26 mouse cellular contexts compared by ENCODE assay signal in genomic region chr10:124409633-124410032, GRCm38 (mm10).
DNase-seq lines count a peak whose midpoint lies in the region; ATAC-seq and TF ChIP-seq lines count a peak whose summit lies in the region.
"Had no signal": no experiment of that assay in that cellular context is flagged by ENCODE, and none has a peak within 500 bp of the region (broad histone marks: within the 10 kb centered on the region; RNA-seq: fewer than 3 reads in every experiment).

No protein-coding gene starts in this region.

- H3K9ac ChIP-seq in forebrain, postnatal 0 days = no peak overlapping the region
- H3K9ac ChIP-seq in forebrain, embryonic 11.5 days (ENCODE audit: low read length) = no peak overlapping the region
- H3K9ac ChIP-seq in midbrain, postnatal 0 days (replicated peaks; ENCODE audit: low read length, poor library complexity, severe bottlenecking) = no peak overlapping the region
- no peak overlapping the region for H3K9ac ChIP-seq in midbrain, embryonic 15.5 days
- no peak overlapping the region for H3K9ac ChIP-seq in lung, postnatal 0 days (replicated peaks; ENCODE audit: low read depth)
- H3K9ac ChIP-seq: embryonic facial prominence, embryonic 12.5 days; forebrain, embryonic 12.5 days; heart, embryonic 13.5 days; liver, embryonic 14.5 days had no signal

- H3K36me3 ChIP-seq in forebrain, postnatal 0 days (ENCODE audit: insufficient read depth) = no peaks in the 10 kb centered on the region
- H3K36me3 ChIP-seq in forebrain, embryonic 11.5 days (ENCODE audit: control insufficient read depth, insufficient read depth, low read length) = no peaks in the 10 kb centered on the region
- no peaks in the 10 kb centered on the region for H3K36me3 ChIP-seq in midbrain, postnatal 0 days (ENCODE audit: insufficient read depth, low read length)
- H3K36me3 ChIP-seq in midbrain, embryonic 15.5 days (replicated peaks) = no peaks in the 10 kb centered on the region
- H3K36me3 ChIP-seq in lung, postnatal 0 days (ENCODE audit: insufficient read depth, low read length) = no peaks in the 10 kb centered on the region
- H3K36me3 ChIP-seq: embryonic facial prominence, embryonic 12.5 days; forebrain, embryonic 12.5 days; heart, embryonic 13.5 days had no signal

- H3K27me3 ChIP-seq in forebrain, postnatal 0 days (ENCODE audit: insufficient read depth, low read length) = no peaks in the 10 kb centered on the region
- H3K27me3 ChIP-seq in forebrain, embryonic 11.5 days (ENCODE audit: control insufficient read depth, insufficient read depth, low read length) = no peaks in the 10 kb centered on the region
- H3K27me3 ChIP-seq in midbrain, postnatal 0 days (ENCODE audit: insufficient read depth, low read length) = no peaks in the 10 kb centered on the region
- no peaks in the 10 kb centered on the region for H3K27me3 ChIP-seq in midbrain, embryonic 15.5 days (replicated peaks)
- no peaks in the 10 kb centered on the region for H3K27me3 ChIP-seq in lung, postnatal 0 days (replicated peaks; ENCODE audit: insufficient read depth, low read length)
- H3K27me3 ChIP-seq: embryonic facial prominence, embryonic 12.5 days; forebrain, embryonic 12.5 days; heart, embryonic 13.5 days had no signal

- no peaks in the 10 kb centered on the region for H3K9me3 ChIP-seq in forebrain, postnatal 0 days (ENCODE audit: low read length)
- H3K9me3 ChIP-seq in forebrain, embryonic 11.5 days (ENCODE audit: control insufficient read depth, low read length) = no peaks in the 10 kb centered on the region
- H3K9me3 ChIP-seq in midbrain, postnatal 0 days (ENCODE audit: low read length) = no peaks in the 10 kb centered on the region
- no peaks in the 10 kb centered on the region for H3K9me3 ChIP-seq in midbrain, embryonic 15.5 days
- H3K9me3 ChIP-seq in lung, postnatal 0 days (ENCODE audit: low read length) = no peaks in the 10 kb centered on the region
- H3K9me3 ChIP-seq: embryonic facial prominence, embryonic 12.5 days; forebrain, embryonic 12.5 days; heart, embryonic 13.5 days had no signal

- 42% methylated on average over 2 of the region's 2 CpGs for WGBS in forebrain, postnatal 0 days
- WGBS in forebrain, embryonic 11.5 days = 80% methylated on average over 2 of the region's 2 CpGs
- WGBS in midbrain, postnatal 0 days = 66% methylated on average over 2 of the region's 2 CpGs
- 75% methylated on average over 2 of the region's 2 CpGs for WGBS in midbrain, embryonic 15.5 days
- whole genome bisulfite sequencing in lung, postnatal 0 days = 66% methylated on average over 2 of the region's 2 CpGs

- H3K4me1 ChIP-seq in forebrain, postnatal 0 days (ENCODE audit: insufficient read depth) = no peaks in the 10 kb centered on the region
- H3K4me1 ChIP-seq in forebrain, embryonic 11.5 days (replicated peaks; ENCODE audit: control insufficient read depth, insufficient read depth, low read length) = no peaks in the 10 kb centered on the region
- H3K4me1 ChIP-seq in midbrain, postnatal 0 days (ENCODE audit: insufficient read depth, low read length) = no peaks in the 10 kb centered on the region
- H3K4me1 ChIP-seq in midbrain, embryonic 15.5 days = no peaks in the 10 kb centered on the region
- H3K4me1 ChIP-seq in lung, postnatal 0 days (ENCODE audit: insufficient read depth, low read depth, low read length) = no peaks in the 10 kb centered on the region
- H3K4me1 ChIP-seq: embryonic facial prominence, embryonic 12.5 days; forebrain, embryonic 12.5 days; heart, embryonic 13.5 days had no signal

- no peak for TF ChIP-seq CTCF in forebrain, postnatal 0 days (IDR thresholded peaks at IDR 0.05; ENCODE audit: low read depth)
- TF ChIP-seq CTCF in midbrain, postnatal 0 days (IDR thresholded peaks at IDR 0.05) = no peak
- no peak for TF ChIP-seq CTCF in lung, postnatal 0 days (IDR thresholded peaks at IDR 0.05)

- peak; percentile 63 to 65 for DNase-seq in cerebellum, postnatal 10 days
- no peak for DNase-seq in cerebellum, adult 18-20 months
- DNase-seq in forebrain, postnatal 0 days = peak; percentile 26
- no peak for DNase-seq in forebrain, embryonic 11.5 days (ENCODE audit: low spot score)
- DNase-seq in midbrain, postnatal 0 days (ENCODE audit: low spot score) = peak; percentile 38
- DNase-seq in lung, postnatal 0 days (ENCODE audit: low spot score) = no peak
- DNase-seq: adrenal gland, postnatal 14 days; cerebellum, postnatal 36 days; gastrocnemius, postnatal 10 days; heart, postnatal 10 days; kidney, adult 8-10 months; kidney, postnatal 4 days; layer of hippocampus, postnatal 36 days; liver; lung, adult 2 months; lung, postnatal 14 days; midbrain, embryonic 14.5 days; spleen, adult 18-20 months; thymus, postnatal 14 days had no signal

- no peak overlapping the region for H3K27ac ChIP-seq in forebrain, postnatal 0 days (ENCODE audit: low read depth, low read length)
- no peak overlapping the region for H3K27ac ChIP-seq in forebrain, embryonic 11.5 days (ENCODE audit: low read depth, low read length)
- H3K27ac ChIP-seq in midbrain, postnatal 0 days (ENCODE audit: low read depth, low read length) = no peak overlapping the region
- no peak overlapping the region for H3K27ac ChIP-seq in midbrain, embryonic 15.5 days
- no peak overlapping the region for H3K27ac ChIP-seq in lung, postnatal 0 days (ENCODE audit: low read length)
- H3K27ac ChIP-seq: embryonic facial prominence, embryonic 12.5 days; forebrain, embryonic 12.5 days; heart, embryonic 13.5 days; kidney, postnatal 0 days; liver, embryonic 14.5 days had no signal

- H3K4me3 ChIP-seq in forebrain, postnatal 0 days (ENCODE audit: low read depth, low read length) = no peak overlapping the region
- no peak overlapping the region for H3K4me3 ChIP-seq in forebrain, embryonic 11.5 days (ENCODE audit: low read depth, low read length)
- H3K4me3 ChIP-seq in midbrain, postnatal 0 days (ENCODE audit: low read depth, low read length) = no peak overlapping the region
- no peak overlapping the region for H3K4me3 ChIP-seq in midbrain, embryonic 15.5 days
- H3K4me3 ChIP-seq in lung, postnatal 0 days (ENCODE audit: low read depth, low read length) = no peak overlapping the region
- H3K4me3 ChIP-seq: embryonic facial prominence, embryonic 12.5 days; forebrain, embryonic 12.5 days; heart, embryonic 13.5 days had no signal

- no peak for ATAC-seq in forebrain, postnatal 0 days
- ATAC-seq in forebrain, embryonic 11.5 days (replicated peaks; ENCODE audit: low FRiP score) = no peak
- ATAC-seq in midbrain, postnatal 0 days (ENCODE audit: low FRiP score) = no peak
- ATAC-seq in midbrain, embryonic 15.5 days (replicated peaks) = no peak
- ATAC-seq in lung, postnatal 0 days = no peak
- ATAC-seq: intestine, embryonic 16.5 days had no signal

- no peak overlapping the region for H3K4me2 ChIP-seq in forebrain, postnatal 0 days (ENCODE audit: low read depth)
- no peak overlapping the region for H3K4me2 ChIP-seq in forebrain, embryonic 11.5 days (ENCODE audit: low read depth, low read length, severe bottlenecking)
- H3K4me2 ChIP-seq in midbrain, postnatal 0 days (ENCODE audit: low read depth, low read length, poor library complexity, severe bottlenecking) = no peak overlapping the region
- H3K4me2 ChIP-seq in midbrain, embryonic 15.5 days = no peak overlapping the region
- no peak overlapping the region for H3K4me2 ChIP-seq in lung, postnatal 0 days (replicated peaks; ENCODE audit: low read depth, low read length)
- H3K4me2 ChIP-seq: embryonic facial prominence, embryonic 12.5 days; forebrain, embryonic 12.5 days; heart, embryonic 13.5 days had no signal

- TF ChIP-seq EP300 in lung, postnatal 0 days (IDR thresholded peaks at IDR 0.05) = no peak

Comparison
In these comparisons a context has a peak if more than half of its experiments do, and no peak if none do; other contexts are left out.
1. DNase-seq: peak in cerebellum, postnatal 10 days (2 of 2), forebrain, postnatal 0 days (single experiment) and midbrain, postnatal 0 days (single experiment); none in cerebellum, adult 18-20 months (0 of 2), forebrain, embryonic 11.5 days (single experiment) and lung, postnatal 0 days (single experiment).